11 mouse cellular contexts compared by ENCODE assay signal in the genomic region with DNA sequence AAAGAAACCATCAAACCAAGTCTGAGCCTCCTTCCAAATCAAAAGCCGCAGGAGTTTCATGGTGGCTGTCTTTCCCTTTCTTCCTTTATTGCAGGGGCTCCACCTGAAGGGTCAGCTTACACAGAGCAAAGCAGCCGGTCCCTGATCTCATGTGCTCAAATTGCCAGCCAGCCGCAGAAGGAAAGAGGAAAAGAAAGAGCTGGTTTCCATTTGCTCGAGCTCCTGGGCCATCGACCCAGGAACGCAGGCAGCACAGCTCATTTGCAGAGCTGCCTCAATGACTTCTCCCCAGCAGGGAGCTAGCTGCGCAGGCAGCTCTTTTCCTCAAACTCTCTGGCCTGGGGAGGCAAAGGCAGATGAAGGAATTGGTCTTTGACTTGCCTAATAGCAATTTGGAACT.
A peak's percentile ranks its signal among the peaks of the same experiment; 100 is the strongest.
DNase-seq lines count a peak whose midpoint lies in the region; ATAC-seq and TF ChIP-seq lines count a peak whose summit lies in the region.
"Had no signal": no experiment of that assay in that cellular context is flagged by ENCODE, and none has a peak within 500 bp of the region (broad histone marks: within the 10 kb centered on the region; RNA-seq: fewer than 3 reads in every experiment).

No protein-coding gene starts in this region.

- WGBS in hindbrain, embryonic 10.5 days: 7% methylated on average over 7 of the region's 7 CpGs
- 6% methylated on average over 7 of the region's 7 CpGs for WGBS in hindbrain, embryonic 11.5 days
- 3% methylated on average over 7 of the region's 7 CpGs for WGBS in embryonic facial prominence, embryonic 13.5 days
- 0% methylated on average over 7 of the region's 7 CpGs for WGBS in limb, embryonic 11.5 days
- under 1% methylated on average over 7 of the region's 7 CpGs for WGBS in neural tube, embryonic 13.5 days

- no peaks in the 10 kb centered on the region for H3K27me3 ChIP-seq in hindbrain, embryonic 10.5 days (ENCODE audit: insufficient read depth, poor library complexity, severe bottlenecking)
- H3K27me3 ChIP-seq in hindbrain, embryonic 11.5 days (ENCODE audit: control insufficient read depth, insufficient read depth, low read length): no peaks in the 10 kb centered on the region
- no peaks in the 10 kb centered on the region for H3K27me3 ChIP-seq in embryonic facial prominence, embryonic 13.5 days
- H3K27me3 ChIP-seq in limb, embryonic 11.5 days (ENCODE audit: control insufficient read depth, insufficient read depth, low read length): no peaks in the 10 kb centered on the region
- no peaks in the 10 kb centered on the region for H3K27me3 ChIP-seq in neural tube, embryonic 13.5 days

- H3K9me3 ChIP-seq in hindbrain, embryonic 10.5 days: peaks cover 2% of the 10 kb centered on the region; the same call in 1 of the 2 replicates
- H3K9me3 ChIP-seq in hindbrain, embryonic 11.5 days (ENCODE audit: control insufficient read depth, low read length): no peaks in the 10 kb centered on the region
- H3K9me3 ChIP-seq in embryonic facial prominence, embryonic 13.5 days: no peaks in the 10 kb centered on the region
- no peaks in the 10 kb centered on the region for H3K9me3 ChIP-seq in limb, embryonic 11.5 days (ENCODE audit: control insufficient read depth, low read length)
- no peaks in the 10 kb centered on the region for H3K9me3 ChIP-seq in neural tube, embryonic 13.5 days

- peak overlapping the region; percentile 24; the same call in 1 of the 2 replicates for H3K27ac ChIP-seq in hindbrain, embryonic 10.5 days
- H3K27ac ChIP-seq in hindbrain, embryonic 11.5 days (ENCODE audit: low read depth, low read length): no peak overlapping the region
- peak overlapping the region; percentile 53 for H3K27ac ChIP-seq in embryonic facial prominence, embryonic 13.5 days
- peak overlapping the region; percentile 76 for H3K27ac ChIP-seq in limb, embryonic 11.5 days (replicated peaks; ENCODE audit: low read depth, low read length)
- H3K27ac ChIP-seq in neural tube, embryonic 13.5 days (replicated peaks): peak overlapping the region; percentile 76
- H3K27ac ChIP-seq in left cerebral cortex, adult 2 months: no peak overlapping the region
- H3K27ac ChIP-seq: layer of hippocampus, adult 2 months had no signal

- no peak overlapping the region for H3K9ac ChIP-seq in hindbrain, embryonic 11.5 days (ENCODE audit: low read depth, low read length)
- H3K9ac ChIP-seq in embryonic facial prominence, embryonic 13.5 days: no peak overlapping the region
- no peak overlapping the region for H3K9ac ChIP-seq in limb, embryonic 11.5 days (ENCODE audit: low read length)
- H3K9ac ChIP-seq in neural tube, embryonic 13.5 days: no peak overlapping the region

- no peaks in the 10 kb centered on the region for H3K36me3 ChIP-seq in hindbrain, embryonic 10.5 days
- no peaks in the 10 kb centered on the region for H3K36me3 ChIP-seq in hindbrain, embryonic 11.5 days (ENCODE audit: control insufficient read depth, insufficient read depth, low read length)
- no peaks in the 10 kb centered on the region for H3K36me3 ChIP-seq in embryonic facial prominence, embryonic 13.5 days
- no peaks in the 10 kb centered on the region for H3K36me3 ChIP-seq in limb, embryonic 11.5 days (ENCODE audit: control insufficient read depth, insufficient read depth, low read length)
- no peaks in the 10 kb centered on the region for H3K36me3 ChIP-seq in neural tube, embryonic 13.5 days

- DNase-seq in hindbrain, embryonic 10.5 days (ENCODE audit: low spot score): peak; percentile 27
- no peak for DNase-seq in hindbrain, embryonic 11.5 days (ENCODE audit: low spot score)
- DNase-seq in limb, embryonic 11.5 days (ENCODE audit: low spot score): peak; percentile 74
- DNase-seq in B cell, adult 2 months: no peak
- DNase-seq in Muller cell, postnatal 12 days (ENCODE audit: inconsistent ontology term): no peak
- DNase-seq in left cerebral cortex, adult 2 months (ENCODE audit: extremely low spot score in 1 of 2, low spot score in 2 of 2): no peak
- DNase-seq: cerebellum, postnatal 14 days; gastrocnemius, postnatal 10 days had no signal

- no peak for ATAC-seq in hindbrain, embryonic 11.5 days (ENCODE audit: low FRiP score)
- ATAC-seq in embryonic facial prominence, embryonic 13.5 days (ENCODE audit: insufficient number of reproducible peaks, insufficient read depth, low FRiP score, low TSS enrichment, low read depth): 0 out of 2 replicates have a peak, but pooled peaks have one; percentile 20
- ATAC-seq in limb, embryonic 11.5 days (ENCODE audit: insufficient number of reproducible peaks, low FRiP score, low TSS enrichment, low read depth): peak; percentile 71
- no peak for ATAC-seq in neural tube, embryonic 13.5 days (ENCODE audit: low read depth)

- no peak overlapping the region for H3K4me2 ChIP-seq in hindbrain, embryonic 11.5 days (replicated peaks; ENCODE audit: low read depth, low read length)
- H3K4me2 ChIP-seq in embryonic facial prominence, embryonic 13.5 days: peak overlapping the region; percentile 40
- no peak overlapping the region for H3K4me2 ChIP-seq in limb, embryonic 11.5 days (ENCODE audit: low read depth, severe bottlenecking)
- no peak overlapping the region for H3K4me2 ChIP-seq in neural tube, embryonic 13.5 days

- intact Hi-C loops in left cerebral cortex, adult 2 months (cut with DNase I): no loop called here

- H3K4me1 ChIP-seq in hindbrain, embryonic 10.5 days (replicated peaks): peaks cover 25% of the 10 kb centered on the region
- no peaks in the 10 kb centered on the region for H3K4me1 ChIP-seq in hindbrain, embryonic 11.5 days (replicated peaks; ENCODE audit: control insufficient read depth, insufficient read depth, low read length)
- peaks cover 9% of the 10 kb centered on the region; the same call in 1 of the 2 replicates for H3K4me1 ChIP-seq in embryonic facial prominence, embryonic 13.5 days
- H3K4me1 ChIP-seq in limb, embryonic 11.5 days (ENCODE audit: control insufficient read depth, insufficient read depth, low read length): peaks cover 23% of the 10 kb centered on the region
- peaks cover 7% of the 10 kb centered on the region; the same call in 1 of the 2 replicates for H3K4me1 ChIP-seq in neural tube, embryonic 13.5 days (replicated peaks)

- TF ChIP-seq CTCF in left cerebral cortex, adult 2 months (IDR thresholded peaks at IDR 0.05): no peak

- H3K4me3 ChIP-seq in hindbrain, embryonic 10.5 days: no peak overlapping the region
- H3K4me3 ChIP-seq in hindbrain, embryonic 11.5 days (ENCODE audit: low read depth, low read length): no peak overlapping the region
- no peak overlapping the region for H3K4me3 ChIP-seq in embryonic facial prominence, embryonic 13.5 days
- no peak overlapping the region for H3K4me3 ChIP-seq in limb, embryonic 11.5 days (ENCODE audit: low read depth, low read length)
- no peak overlapping the region for H3K4me3 ChIP-seq in neural tube, embryonic 13.5 days
- no peak overlapping the region for H3K4me3 ChIP-seq in left cerebral cortex, adult 2 months
- H3K4me3 ChIP-seq: layer of hippocampus, adult 2 months had no signal

Comparison
In these comparisons a context has a peak if more than half of its experiments do, and no peak if none do; other contexts are left out.
1. DNase-seq: peak in hindbrain, embryonic 10.5 days (single experiment) and limb, embryonic 11.5 days (single experiment); none in hindbrain, embryonic 11.5 days (single experiment), B cell, adult 2 months (0 of 2), Muller cell, postnatal 12 days (single experiment) and left cerebral cortex, adult 2 months (0 of 2).
2. H3K27ac ChIP-seq: peak in hindbrain, embryonic 10.5 days (single experiment), embryonic facial prominence, embryonic 13.5 days (single experiment), limb, embryonic 11.5 days (single experiment) and neural tube, embryonic 13.5 days (single experiment); none in hindbrain, embryonic 11.5 days (single experiment) and left cerebral cortex, adult 2 months (single experiment).
3. ATAC-seq: peak in embryonic facial prominence, embryonic 13.5 days (single experiment) and limb, embryonic 11.5 days (single experiment); none in hindbrain, embryonic 11.5 days (single experiment) and neural tube, embryonic 13.5 days (single experiment).